Mouse (Mus musculus) cerebellum, adult 2 months (tissue): ENCODE measurements around the gene Mcm5.

ENCODE experiments used
- CTCF ChIP-seq: fragments of 200-500 bp; IDR thresholded peaks from 2 replicates; pipeline ENCODE4 v1.5.1; 2011; ENCODE audit warnings: low read depth, mild to moderate bottlenecking, control low read depth, low read length, moderate library complexity, borderline replicate concordance; ENCODE audit not compliant: insufficient read depth
- POLR2A ChIP-seq: fragments of 200-500 bp; IDR thresholded peaks from 2 replicates; pipeline ENCODE4 v1.6.1; 2011; ENCODE audit warnings: low read length, control low read depth, borderline replicate concordance; ENCODE audit not compliant: insufficient read depth

DNA sequence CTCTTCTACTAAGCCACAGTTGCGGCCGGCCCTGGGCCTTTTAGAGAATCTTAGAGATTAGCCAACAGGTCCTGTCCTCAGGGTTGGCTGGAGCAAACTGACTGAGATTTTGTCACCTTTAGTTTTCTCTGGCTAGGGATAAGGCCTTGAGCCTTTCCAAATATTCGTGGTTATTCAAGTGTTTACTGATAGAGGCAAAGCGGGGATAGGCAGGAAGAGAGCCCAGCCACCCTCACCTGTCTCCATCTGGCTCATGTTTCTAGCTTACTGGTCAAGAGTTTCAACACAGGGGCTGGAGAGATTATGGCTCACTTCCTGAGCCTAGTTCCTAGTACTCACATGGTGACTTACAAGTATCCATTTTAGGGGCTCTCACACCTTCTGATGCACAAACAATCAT, 6.4 kb upstream of the Mcm5 start:
- TF ChIP-seq POLR2A (no peak), CTCF (no peak)
